Mouse (Mus musculus) neural tube, embryonic 12.5 days (tissue): ENCODE data around the gene Nsun2. TPM values are rescaled to one million over a fixed set of nuclear protein-coding genes. Genes with fewer than 3 reads are reported as not detected.
"Not testable (repeated sequence)": the region's sequence is repeated elsewhere in the genome, so short reads cannot be mapped to it uniquely, and the experiment has no call there.

Source experiments
- ATAC-seq: fragments of 200-750 bp; cut with Nextera tagmentation; 2 replicates; pipeline ENCODE4 v1.8.0; 2017; ENCODE audit warnings: low read depth, mild to moderate bottlenecking, moderate TSS enrichment, moderate library complexity; ENCODE audit not compliant: low FRiP score
- H3K27ac ChIP-seq: fragments of 300-500 bp; sonication (generic); 2 replicates; pipeline ENCODE4 v1.5.1; 2016
- H3K27me3 ChIP-seq: fragments of 300-500 bp; sonication (generic); replicated peaks from 2 replicates; pipeline ENCODE4 v1.6.1; 2016; ENCODE audit warnings: mild to moderate bottlenecking
- H3K36me3 ChIP-seq: fragments of 300-500 bp; sonication (generic); 2 replicates; pipeline ENCODE4 v1.6.1; 2016; ENCODE audit warnings: mild to moderate bottlenecking
- H3K4me1 ChIP-seq: fragments of 300-500 bp; sonication (generic); 2 replicates; pipeline ENCODE4 v1.6.1; 2016
- H3K4me2 ChIP-seq: fragments of 300-500 bp; sonication (generic); replicated peaks from 2 replicates; pipeline ENCODE4 v1.6.1; 2016; ENCODE audit warnings: mild to moderate bottlenecking
- H3K4me3 ChIP-seq: fragments of 300-500 bp; sonication (generic); 2 replicates; pipeline ENCODE4 v1.5.1; 2016
- H3K9ac ChIP-seq: fragments of 300-500 bp; sonication (generic); 2 replicates; pipeline ENCODE4 v1.6.1; 2016; ENCODE audit warnings: mild to moderate bottlenecking
- H3K9me3 ChIP-seq: fragments of 300-500 bp; sonication (generic); 2 replicates; pipeline ENCODE4 v1.6.1; 2016; ENCODE audit warnings: mild to moderate bottlenecking
- WGBS: fragments of 180-500 bp; shearing (Covaris S2); methylation state at CpG from one replicate; pipeline ENCODE4 v1.1.7; 2016; 5-methylcytosine and 5-hydroxymethylcytosine counted together
- polyA plus RNA-seq: library from polyadenylated mRNA; unstranded; fragments of >200 nt; fragmentation: Nextera tagmentation; extraction: Ambion mirVana; gene quantifications from 2 replicates; pipeline ENCODE4 v1.2.1, GENCODE M21; 2016

The Nsun2 gene
- polyA plus RNA-seq, 1 experiment from 2014 or later, result 106 TPM

DNA sequence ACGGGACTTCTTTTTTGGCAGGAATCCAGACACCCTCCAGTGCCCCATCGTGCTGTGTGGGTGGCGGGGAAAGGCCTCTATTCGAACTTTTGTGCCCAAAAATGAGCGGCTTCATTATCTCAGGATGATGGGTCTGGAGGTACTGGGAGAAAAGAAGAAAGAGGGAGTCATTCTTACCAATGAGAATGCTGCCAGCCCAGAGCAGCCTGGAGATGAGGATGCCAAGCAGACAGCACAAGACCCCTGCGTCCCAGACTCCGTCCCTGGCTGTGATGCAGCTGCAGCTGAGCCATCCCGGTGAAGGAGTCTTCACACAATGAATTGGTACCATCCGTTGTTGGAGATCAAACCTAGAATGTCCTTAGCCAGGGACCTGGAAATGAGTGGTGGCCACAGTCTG lies 100.0 kb downstream of the Nsun2 start:
- ATAC-seq, result no peak
- no peak overlapping the region for H3K4me3 ChIP-seq
- 86% methylated on average over 9 of the region's 9 CpGs for WGBS
- no peaks in the 10 kb centered on the region for H3K9me3 ChIP-seq
- H3K27me3 ChIP-seq, result no peaks in the 10 kb centered on the region
- peaks cover 95% of the 10 kb centered on the region for H3K36me3 ChIP-seq
- H3K9ac ChIP-seq, result no peak overlapping the region
- no peak overlapping the region for H3K4me2 ChIP-seq
- no peaks in the 10 kb centered on the region for H3K4me1 ChIP-seq
- H3K27ac ChIP-seq, result no peak overlapping the region

DNA sequence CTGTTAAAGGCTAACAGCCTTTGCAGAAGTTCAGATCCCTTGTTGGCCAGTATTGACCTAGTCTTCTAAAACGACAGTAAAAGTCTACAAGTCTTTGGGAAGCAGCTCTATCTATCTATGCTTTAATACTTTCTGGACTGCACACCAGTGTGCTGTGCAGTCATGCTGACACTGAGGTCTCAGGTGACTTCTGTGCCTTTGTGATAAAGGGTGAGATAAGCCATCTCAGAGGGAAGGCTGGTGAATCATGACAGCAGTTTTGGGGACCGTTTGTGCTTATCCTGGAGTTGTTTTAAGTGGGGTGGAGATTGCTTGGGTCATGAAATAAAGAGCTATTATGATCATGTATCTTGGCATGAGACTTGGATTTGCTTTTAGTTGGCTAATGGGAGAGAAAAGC lies 100.4 kb downstream of the Nsun2 start:
- WGBS, result 93% methylated on average over 2 of the region's 2 CpGs
- H3K4me1 ChIP-seq, result no peaks in the 10 kb centered on the region
- H3K36me3 ChIP-seq, result peaks cover 92% of the 10 kb centered on the region

DNA sequence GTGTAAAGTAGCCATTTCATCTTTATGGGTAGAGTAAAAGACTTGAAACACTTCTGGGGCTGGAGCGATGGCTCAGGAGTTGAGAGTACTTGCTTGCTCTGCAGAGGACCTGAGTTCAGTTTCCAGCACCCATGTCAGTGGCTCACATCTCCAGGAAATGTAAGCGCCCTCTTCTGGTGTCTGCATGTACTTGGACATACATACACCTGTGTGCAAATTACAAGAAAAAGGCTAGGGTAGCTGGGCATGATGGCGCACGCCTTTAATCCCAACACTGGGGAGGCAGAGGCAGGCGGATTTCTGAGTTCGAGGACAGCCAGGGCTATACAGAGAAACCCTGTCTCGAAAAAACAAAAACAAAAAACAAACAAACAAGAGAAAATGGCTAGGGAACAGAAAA lies 102.3 kb downstream of the Nsun2 start:
- peaks cover 91% of the 10 kb centered on the region for H3K36me3 ChIP-seq
- H3K4me3 ChIP-seq, result not testable (repeated sequence)

More for the DNA sequence above, 100.4 kb downstream of the Nsun2 start:
- Histone ChIP-seq H3K27ac (no peak overlapping the region), H3K27me3 (no peaks in the 10 kb centered on the region), H3K9me3 (no peaks in the 10 kb centered on the region), H3K4me3 (no peak overlapping the region), H3K9ac (no peak overlapping the region), H3K4me2 (no peak overlapping the region)
- ATAC-seq, result no peak

DNA sequence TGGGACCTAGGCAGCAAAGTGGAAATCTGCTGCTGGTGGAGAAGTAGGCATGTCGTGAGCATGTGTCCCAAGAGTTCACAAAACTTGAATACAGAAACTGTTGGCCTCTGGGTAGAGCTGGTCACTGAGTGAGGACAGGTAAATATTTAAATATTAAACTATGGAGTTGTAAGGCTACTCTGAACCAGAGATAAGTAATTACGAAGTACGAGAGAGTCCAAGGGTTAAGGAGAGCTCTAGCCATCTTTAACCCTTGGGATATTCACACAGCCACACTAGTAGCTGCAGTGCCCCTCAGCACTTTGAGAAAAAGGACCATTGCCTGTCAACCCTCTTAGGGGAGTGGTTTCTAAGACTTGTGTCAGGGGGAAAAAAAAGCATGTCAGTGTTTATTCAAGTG lies 102.8 kb downstream of the Nsun2 start:
- H3K27me3 ChIP-seq, result no peaks in the 10 kb centered on the region
- H3K4me1 ChIP-seq, result no peaks in the 10 kb centered on the region
- no peaks in the 10 kb centered on the region for H3K9me3 ChIP-seq
- no peak for ATAC-seq
- peaks cover 87% of the 10 kb centered on the region for H3K36me3 ChIP-seq
- no peak overlapping the region for H3K9ac ChIP-seq
- H3K4me2 ChIP-seq, result no peak overlapping the region
- no peak overlapping the region for H3K27ac ChIP-seq
- no peak overlapping the region for H3K4me3 ChIP-seq
- 89% methylated on average over 3 of the region's 3 CpGs for WGBS

More for the DNA sequence above, 102.3 kb downstream of the Nsun2 start:
- 96% methylated on average over 7 of the region's 7 CpGs for WGBS
- not testable (repeated sequence) for H3K9me3 ChIP-seq, H3K9ac ChIP-seq, H3K4me2 ChIP-seq, ATAC-seq, H3K4me1 ChIP-seq, H3K27ac ChIP-seq, H3K27me3 ChIP-seq

DNA sequence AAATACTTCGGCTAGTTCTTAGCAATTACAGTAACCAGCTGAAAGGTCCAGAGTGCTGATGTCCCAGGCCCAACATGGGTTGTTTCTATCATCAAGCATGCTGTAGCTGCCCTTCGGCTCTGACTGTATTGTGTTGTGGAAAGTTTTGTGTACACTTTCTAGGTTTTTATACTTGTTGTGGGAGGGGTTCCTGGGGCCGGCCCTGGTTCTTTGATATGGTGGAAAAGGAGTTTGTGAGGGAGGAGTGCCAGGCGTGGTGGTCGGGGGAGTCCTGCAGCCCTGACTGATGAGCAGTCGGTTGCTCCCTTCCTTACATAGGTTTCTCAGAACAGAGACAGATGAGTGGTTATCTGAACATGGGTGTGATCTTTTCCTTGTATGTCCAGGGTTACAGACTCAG lies 103.3 kb downstream of the Nsun2 start:
- Histone ChIP-seq H3K4me3 (no peak overlapping the region), H3K4me2 (no peak overlapping the region), H3K9me3 (no peaks in the 10 kb centered on the region), H3K27ac (no peak overlapping the region), H3K36me3 (peaks cover 83% of the 10 kb centered on the region), H3K9ac (no peak overlapping the region), H3K27me3 (no peaks in the 10 kb centered on the region), H3K4me1 (no peaks in the 10 kb centered on the region)
- no peak for ATAC-seq
- WGBS, result 94% methylated on average over 6 of the region's 6 CpGs

DNA sequence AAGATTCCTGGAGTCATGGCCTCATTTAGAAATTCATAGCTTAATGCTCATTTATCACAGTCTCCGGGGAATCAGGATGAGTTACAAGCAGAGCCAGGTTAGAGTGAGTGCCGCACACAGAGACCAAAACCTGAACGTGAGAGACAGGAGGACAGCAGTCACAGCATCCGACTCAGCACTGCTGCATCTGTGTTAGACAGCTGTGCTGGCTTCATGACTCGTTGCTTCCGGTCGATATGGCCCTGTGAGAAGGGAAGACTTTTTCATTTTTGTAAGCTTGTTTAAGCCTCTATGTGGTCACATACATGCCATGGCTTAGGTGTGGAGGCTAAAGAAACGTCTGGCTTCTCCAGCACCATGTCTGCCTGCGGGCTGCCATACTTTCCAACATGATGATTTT lies 104.1 kb downstream of the Nsun2 start:
- peaks cover 78% of the 10 kb centered on the region for H3K36me3 ChIP-seq
- no peak overlapping the region for H3K9ac ChIP-seq
- H3K9me3 ChIP-seq, result no peaks in the 10 kb centered on the region
- H3K4me3 ChIP-seq, result no peak overlapping the region
- H3K4me1 ChIP-seq, result no peaks in the 10 kb centered on the region
- 89% methylated on average over 9 of the region's 9 CpGs for WGBS
- H3K4me2 ChIP-seq, result no peak overlapping the region
- no peak overlapping the region for H3K27ac ChIP-seq
- ATAC-seq, result no peak
- no peaks in the 10 kb centered on the region for H3K27me3 ChIP-seq

DNA sequence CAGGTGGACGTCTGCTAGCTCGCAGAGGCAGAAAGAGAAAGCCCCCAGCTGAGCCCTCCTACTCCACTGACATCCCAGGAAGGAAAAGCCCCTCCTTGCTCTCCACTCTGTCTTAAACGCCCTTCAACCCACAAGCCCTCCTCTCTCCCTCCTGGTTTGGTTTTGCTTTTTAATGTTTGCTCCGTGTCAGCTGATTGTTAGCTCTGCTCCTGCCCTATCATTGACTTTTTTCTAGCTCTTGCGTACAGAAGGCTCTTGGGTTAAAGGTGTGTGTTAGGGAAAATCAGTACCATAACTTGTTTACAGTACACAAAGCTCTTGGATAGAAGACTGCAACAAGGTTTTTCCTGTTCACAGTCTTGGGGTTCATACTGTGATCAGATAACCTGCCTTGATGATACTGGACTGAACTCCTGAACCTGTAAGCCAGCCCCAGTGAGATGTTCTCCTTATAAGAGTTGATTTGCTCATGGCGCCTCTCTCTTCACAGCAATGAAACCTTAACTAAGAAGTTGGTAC lies 104.6 kb downstream of the Nsun2 start:
- 88% methylated on average over 6 of the region's 6 CpGs for WGBS
- H3K4me3 ChIP-seq, result no peak overlapping the region

DNA sequence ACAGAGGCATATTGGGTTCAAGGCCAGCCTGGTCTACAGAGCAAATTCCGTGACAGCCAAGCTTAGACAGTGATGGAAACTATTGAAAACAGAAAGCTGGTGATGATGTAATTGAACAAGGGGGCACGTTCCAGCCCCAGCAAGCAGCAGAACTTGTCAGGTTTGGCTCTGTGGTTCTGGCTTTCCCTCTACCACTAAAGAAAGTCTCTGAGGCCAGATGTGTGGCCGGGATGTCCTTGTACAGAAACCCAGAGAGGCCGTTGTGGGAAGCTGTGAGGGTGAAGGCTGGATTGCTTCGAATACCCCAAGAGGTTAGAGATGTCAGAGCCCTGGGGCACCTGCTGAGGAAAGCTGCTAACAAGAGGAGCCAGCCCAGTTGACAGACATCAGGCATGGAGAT lies 105.7 kb downstream of the Nsun2 start:
- Histone ChIP-seq H3K4me2 (no peak overlapping the region), H3K27ac (no peak overlapping the region), H3K4me3 (no peak overlapping the region), H3K27me3 (no peaks in the 10 kb centered on the region), H3K36me3 (peaks cover 62% of the 10 kb centered on the region), H3K4me1 (no peaks in the 10 kb centered on the region), H3K9ac (no peak overlapping the region), H3K9me3 (no peaks in the 10 kb centered on the region)
- no peak for ATAC-seq
- WGBS, result 89% methylated on average over 5 of the region's 5 CpGs

More for the DNA sequence above, 104.6 kb downstream of the Nsun2 start:
- ATAC-seq, result no peak
- Histone ChIP-seq H3K27me3 (no peaks in the 10 kb centered on the region), H3K9ac (no peak overlapping the region), H3K27ac (no peak overlapping the region), H3K9me3 (no peaks in the 10 kb centered on the region), H3K4me1 (no peaks in the 10 kb centered on the region), H3K4me2 (no peak overlapping the region), H3K36me3 (peaks cover 73% of the 10 kb centered on the region)

DNA sequence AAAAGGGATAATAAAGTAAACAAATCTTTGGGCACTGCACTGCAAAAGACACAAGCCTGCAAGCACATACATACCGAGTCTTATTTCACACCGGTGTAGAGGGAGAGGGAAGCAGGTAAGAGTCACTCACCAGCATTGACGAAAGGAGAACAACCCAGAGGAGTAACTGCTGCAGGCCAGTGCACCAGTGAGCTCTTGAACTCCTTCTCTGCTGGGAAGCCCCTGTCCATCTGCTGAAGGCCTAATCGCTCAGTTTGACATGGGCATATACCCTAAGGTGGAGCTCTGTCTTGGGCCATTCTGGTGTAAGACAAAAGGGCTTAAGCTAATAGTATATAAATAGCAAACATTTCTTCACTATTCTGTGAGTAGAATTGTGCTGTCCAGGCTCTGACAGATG lies 106.6 kb downstream of the Nsun2 start:
- whole genome bisulfite sequencing, result 90% methylated on average over 4 of the region's 4 CpGs

DNA sequence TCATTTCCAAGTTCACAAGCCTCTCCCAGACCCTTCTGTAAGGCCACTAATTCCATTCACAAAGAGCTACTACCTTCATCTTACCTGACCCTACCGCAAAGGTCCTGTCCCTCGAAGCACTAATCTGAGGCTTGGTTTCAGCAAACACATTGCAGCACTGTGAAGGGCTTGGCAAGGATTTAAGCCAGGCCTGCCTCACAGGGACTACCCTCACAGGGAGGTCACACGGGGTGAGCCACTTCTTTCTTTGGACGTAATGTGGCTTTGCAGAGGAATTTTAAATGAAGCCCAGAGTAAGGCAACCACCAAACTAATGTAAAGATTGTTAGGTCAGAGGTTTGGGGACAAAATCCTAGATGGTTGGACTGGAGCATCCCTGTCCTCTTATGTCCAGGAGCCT lies 107.0 kb downstream of the Nsun2 start:
- Histone ChIP-seq H3K36me3 (peaks cover 49% of the 10 kb centered on the region), H3K27ac (no peak overlapping the region), H3K9ac (no peak overlapping the region), H3K4me3 (no peak overlapping the region), H3K4me2 (no peak overlapping the region), H3K9me3 (no peaks in the 10 kb centered on the region), H3K27me3 (no peaks in the 10 kb centered on the region), H3K4me1 (no peaks in the 10 kb centered on the region)
- WGBS, result 83% methylated on average over 4 of the region's 4 CpGs
- ATAC-seq, result no peak

More for the DNA sequence above, 106.6 kb downstream of the Nsun2 start:
- Histone ChIP-seq H3K9ac (no peak overlapping the region), H3K27ac (no peak overlapping the region), H3K36me3 (peaks cover 53% of the 10 kb centered on the region), H3K9me3 (no peaks in the 10 kb centered on the region), H3K4me2 (no peak overlapping the region), H3K4me1 (no peaks in the 10 kb centered on the region), H3K4me3 (no peak overlapping the region), H3K27me3 (no peaks in the 10 kb centered on the region)
- no peak for ATAC-seq

DNA sequence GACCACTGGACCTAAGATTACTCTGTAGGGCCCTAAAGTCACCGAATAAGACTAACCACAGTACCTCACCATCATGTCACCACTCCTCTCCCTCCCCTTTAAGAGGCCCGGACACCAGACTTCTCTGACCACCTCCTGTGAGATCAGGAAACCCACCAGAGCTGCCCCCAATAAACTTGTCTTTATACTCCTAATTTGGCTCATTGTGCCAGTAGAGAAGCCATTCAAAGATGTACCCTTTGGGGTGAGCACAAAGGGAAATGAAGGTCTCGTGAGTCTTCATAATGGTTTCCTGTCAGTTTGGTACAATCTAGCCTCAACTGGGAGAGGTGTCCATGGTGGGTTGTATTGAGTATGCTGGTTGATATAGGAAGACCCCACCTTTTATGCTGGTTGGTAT lies 107.5 kb downstream of the Nsun2 start:
- no peak overlapping the region for H3K4me3 ChIP-seq
- 50% methylated on average over 3 of the region's 3 CpGs for WGBS
- no peaks in the 10 kb centered on the region for H3K27me3 ChIP-seq
- ATAC-seq, result no peak
- H3K4me2 ChIP-seq, result no peak overlapping the region
- H3K36me3 ChIP-seq, result peaks cover 44% of the 10 kb centered on the region
- H3K27ac ChIP-seq, result no peak overlapping the region
- no peaks in the 10 kb centered on the region for H3K9me3 ChIP-seq
- no peak overlapping the region for H3K9ac ChIP-seq
- no peaks in the 10 kb centered on the region for H3K4me1 ChIP-seq

DNA sequence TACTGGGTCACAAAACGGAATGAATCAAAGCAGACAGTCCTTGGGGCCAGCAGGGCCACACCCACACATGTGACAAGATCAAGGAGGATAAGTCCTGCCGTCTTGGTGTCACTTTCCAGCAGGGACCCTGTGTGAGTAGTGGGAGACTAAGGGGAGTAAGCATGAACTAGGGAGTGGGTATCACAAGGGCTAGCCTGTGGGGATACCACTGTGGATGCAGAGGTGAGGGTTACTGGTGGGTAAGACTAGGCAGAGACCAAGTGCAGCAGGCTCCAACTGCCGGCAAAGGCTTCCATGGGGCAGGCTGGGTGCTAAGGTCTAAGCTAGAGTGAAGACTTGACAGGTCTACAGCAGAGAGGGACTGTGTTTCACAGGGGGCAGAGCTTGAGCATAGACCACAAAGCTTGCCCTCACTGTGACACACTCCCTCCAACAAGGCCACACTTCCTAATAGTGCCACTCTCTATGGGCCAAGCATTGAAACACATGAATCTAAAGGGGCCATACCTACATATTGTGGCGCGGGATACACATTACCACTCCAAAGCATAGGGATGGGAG lies 109.2 kb downstream of the Nsun2 start:
- H3K9me3 ChIP-seq, result no peaks in the 10 kb centered on the region
- no peaks in the 10 kb centered on the region for H3K4me1 ChIP-seq
- H3K27ac ChIP-seq, result no peak overlapping the region
- whole genome bisulfite sequencing, result 82% methylated on average over 5 of the region's 5 CpGs
- peaks cover 28% of the 10 kb centered on the region for H3K36me3 ChIP-seq
- no peak overlapping the region for H3K9ac ChIP-seq
- H3K27me3 ChIP-seq, result no peaks in the 10 kb centered on the region
- no peak overlapping the region for H3K4me2 ChIP-seq
- no peak overlapping the region for H3K4me3 ChIP-seq
- ATAC-seq, result no peak

DNA sequence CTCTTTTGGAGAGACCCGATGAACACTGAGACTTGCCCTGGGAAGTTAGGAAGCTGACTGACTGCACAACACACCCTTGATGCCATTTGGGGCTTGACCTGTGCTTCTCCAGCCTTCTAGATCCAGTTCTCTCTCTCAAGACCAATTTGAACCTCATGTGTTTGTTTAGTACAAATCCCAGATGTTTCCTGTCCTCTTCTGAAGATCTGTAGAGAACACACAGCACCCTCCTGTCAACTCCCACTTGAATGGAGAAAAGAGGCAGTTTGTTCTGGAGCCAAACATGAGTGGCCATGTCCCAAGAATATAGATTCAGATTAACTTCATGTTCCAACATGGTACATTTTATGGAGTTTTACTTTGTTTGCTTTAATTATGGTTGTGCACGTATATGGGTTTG lies 110.4 kb downstream of the Nsun2 start:
- WGBS, result 91% methylated on average over 2 of the region's 2 CpGs
- no peak for ATAC-seq

More for the DNA sequence above, 110.4 kb downstream of the Nsun2 start:
- Histone ChIP-seq H3K4me2 (no peak overlapping the region), H3K27ac (no peak overlapping the region), H3K4me1 (no peaks in the 10 kb centered on the region), H3K4me3 (no peak overlapping the region), H3K9ac (no peak overlapping the region), H3K9me3 (no peaks in the 10 kb centered on the region), H3K36me3 (peaks cover 23% of the 10 kb centered on the region), H3K27me3 (no peaks in the 10 kb centered on the region)
